Mouse (Mus musculus): ENCODE measurements around the gene Grid1. TPM values are rescaled to one million over a fixed set of nuclear protein-coding genes. Genes with fewer than 3 reads are reported as not detected.

Grid1 gene
- total and polyA plus RNA-seq, 3 experiments, result 0.05 TPM; not detected in 2

DNA sequence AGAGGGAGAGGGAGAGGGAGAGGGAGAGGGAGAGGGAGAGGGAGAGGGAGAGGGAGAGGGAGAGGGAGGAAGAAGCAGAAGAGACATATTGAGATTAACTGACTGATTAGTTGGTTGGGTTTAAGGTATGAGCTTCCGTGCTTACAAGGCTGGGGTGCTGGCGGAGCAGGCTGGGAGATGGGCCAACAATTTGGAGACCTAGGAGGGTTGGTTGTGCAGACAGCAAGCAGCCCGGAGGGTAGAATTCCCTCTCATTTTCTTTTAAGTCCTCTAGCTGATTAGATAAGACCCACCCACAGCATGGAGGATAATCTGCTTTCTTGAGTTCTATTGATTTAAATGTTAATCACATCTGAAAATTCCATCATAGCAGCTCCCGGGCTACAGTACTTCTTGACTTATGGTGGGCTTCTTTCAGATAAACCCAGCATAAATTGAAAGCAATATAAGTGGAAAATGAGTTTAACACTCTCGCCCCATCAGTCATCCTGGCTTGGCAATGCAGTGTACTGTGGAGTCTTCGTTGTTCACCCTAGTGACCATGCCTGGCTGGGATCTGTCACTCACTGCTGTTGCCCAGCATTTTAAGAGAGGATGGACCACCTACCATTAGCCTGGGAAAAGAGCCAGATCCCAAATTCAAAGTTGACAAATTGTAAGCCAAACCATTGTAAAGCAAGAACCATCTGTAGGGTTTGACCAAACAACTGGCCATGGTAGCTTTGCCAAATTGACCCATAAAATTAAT is 48.8 kb downstream of the Grid1 start:
- Histone ChIP-seq H3K9me3 (replicated peaks) (no peaks in the 10 kb centered on the region), H3K4me1 (ENCODE audit: insufficient read depth, low read depth, low read length) (no peaks in the 10 kb centered on the region), H3K27me3 (ENCODE audit: insufficient read depth, low read length) (no peaks in the 10 kb centered on the region), H3K4me3 (ENCODE audit: low read depth, low read length) (no peak overlapping the region), H3K36me3 (replicated peaks) (no peaks in the 10 kb centered on the region)
- TF ChIP-seq POLR2AphosphoS5 (IDR thresholded peaks at IDR 0.05; ENCODE audit: insufficient replicate concordance, low read depth, low read length) (no peak), GATA1 (IDR thresholded peaks at IDR 0.05; ENCODE audit: borderline replicate concordance, low read length) (no peak), TAL1 (conservative IDR thresholded peaks at IDR 0.05; ENCODE audit: low read depth, low read length) (no peak)
- DNase-seq (ENCODE audit: low spot score) (no peak), ATAC-seq (ENCODE audit: extremely low read depth, insufficient number of reproducible peaks, low FRiP score, poor library complexity, severe bottlenecking) (no peak)

DNA sequence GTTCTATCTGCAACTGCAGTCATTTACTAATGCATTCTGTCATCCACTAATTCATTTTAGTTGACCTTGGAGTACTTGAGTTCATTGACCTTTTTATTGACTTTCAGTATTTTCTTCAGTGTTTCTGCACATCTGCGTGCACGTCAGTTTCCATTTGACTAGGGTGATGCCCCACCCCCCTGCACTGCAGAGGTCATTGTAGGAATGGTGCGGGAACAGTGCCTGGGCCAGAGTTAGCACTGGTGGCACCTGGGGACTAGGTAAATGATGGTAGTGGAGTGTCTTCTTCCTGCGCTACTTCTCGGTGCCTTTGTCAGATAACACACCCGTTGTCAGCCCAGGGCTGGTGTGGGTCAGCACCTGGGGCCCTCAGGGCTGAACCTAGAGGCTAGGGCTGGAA is 60.1 kb downstream of the Grid1 start:
- H3K27me3 ChIP-seq (ENCODE audit: insufficient read depth, low read length), result no peaks in the 10 kb centered on the region
- TF ChIP-seq TAL1 (conservative IDR thresholded peaks at IDR 0.05; ENCODE audit: low read depth, low read length) (no peak), GATA2 (IDR thresholded peaks at IDR 0.05; ENCODE audit: borderline replicate concordance, low read depth, low read length) (no peak)
- ATAC-seq (ENCODE audit: extremely low read depth, insufficient number of reproducible peaks, low FRiP score, poor library complexity, severe bottlenecking) (no peak), DNase-seq (ENCODE audit: low spot score) (no peak)
- no peaks in the 10 kb centered on the region for H3K4me1 ChIP-seq (ENCODE audit: insufficient read depth, low read depth, low read length)
- no peaks in the 10 kb centered on the region for H3K36me3 ChIP-seq (replicated peaks)
- H3K9me3 ChIP-seq (replicated peaks), result 0 out of 2 replicates have a peak, but pooled peaks cover 2% of the 10 kb centered on the region
- H3K4me3 ChIP-seq (ENCODE audit: low read depth, low read length), result no peak overlapping the region

DNA sequence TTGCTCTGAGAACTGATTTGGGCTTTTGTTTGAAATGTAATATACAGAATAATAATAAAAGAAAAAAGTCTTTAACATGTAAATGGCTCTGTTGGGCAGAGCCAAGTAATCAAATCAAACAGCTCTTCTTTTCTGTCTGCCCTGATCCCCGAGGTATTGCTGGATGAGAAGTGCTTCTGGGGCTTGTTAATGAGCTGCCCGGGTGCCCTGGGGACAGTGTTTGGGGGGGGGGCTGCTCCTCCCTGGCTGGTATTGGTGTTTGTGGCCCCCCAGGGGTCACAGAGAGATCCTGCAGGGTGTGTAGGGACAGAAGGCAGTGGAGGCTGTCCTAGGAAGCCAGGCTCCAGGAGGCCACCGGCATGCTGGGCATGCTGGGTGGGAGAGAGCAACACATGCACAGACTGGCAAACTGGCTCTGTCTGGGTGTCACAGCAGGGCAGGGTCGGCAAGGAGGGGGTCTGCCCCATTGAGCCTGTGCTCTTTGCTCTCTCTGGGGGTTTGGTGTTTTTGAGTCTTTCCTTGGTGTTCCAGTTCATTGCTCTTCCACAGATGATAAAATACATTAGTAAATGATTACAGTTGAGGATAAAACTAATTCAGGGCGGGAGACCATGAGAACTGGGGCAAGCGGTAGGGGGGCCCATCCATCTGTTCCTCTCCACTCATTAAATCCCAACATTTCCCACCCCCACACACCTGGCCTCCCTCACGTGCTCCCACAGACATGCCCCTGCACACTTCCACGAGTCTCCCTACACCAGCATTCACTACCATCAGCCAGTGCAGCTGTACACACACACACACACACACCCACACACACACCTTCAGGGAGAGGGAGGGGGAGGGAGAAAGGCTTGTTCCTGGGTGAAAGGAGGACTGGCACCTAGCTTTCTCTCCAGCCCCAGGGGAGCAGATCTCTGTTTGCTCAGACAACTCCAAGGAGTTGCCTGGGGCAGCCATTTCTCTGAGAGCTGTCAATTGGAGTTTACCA is 60.8 kb downstream of the Grid1 start:
- DNase-seq (ENCODE audit: low spot score) (no peak), ATAC-seq (ENCODE audit: extremely low read depth, insufficient number of reproducible peaks, low FRiP score, poor library complexity, severe bottlenecking) (no peak)
- H3K4me3 ChIP-seq (ENCODE audit: low read depth, low read length), result no peak overlapping the region
- no peaks in the 10 kb centered on the region for H3K4me1 ChIP-seq (ENCODE audit: insufficient read depth, low read depth, low read length)
- H3K36me3 ChIP-seq (replicated peaks), result no peaks in the 10 kb centered on the region
- TF ChIP-seq GATA2 (IDR thresholded peaks at IDR 0.05; ENCODE audit: borderline replicate concordance, low read depth, low read length) (no peak), TAL1 (conservative IDR thresholded peaks at IDR 0.05; ENCODE audit: low read depth, low read length) (no peak), POLR2AphosphoS5 (IDR thresholded peaks at IDR 0.05; ENCODE audit: insufficient replicate concordance, low read depth, low read length) (no peak), CTCF (IDR thresholded peaks at IDR 0.05; ENCODE audit: low read depth, low read length) (no peak), GATA1 (IDR thresholded peaks at IDR 0.05; ENCODE audit: borderline replicate concordance, low read length) (no peak)
- H3K9me3 ChIP-seq (replicated peaks), result 0 out of 2 replicates have a peak, but pooled peaks cover 2% of the 10 kb centered on the region
- no peaks in the 10 kb centered on the region for H3K27me3 ChIP-seq (ENCODE audit: insufficient read depth, low read length)

DNA sequence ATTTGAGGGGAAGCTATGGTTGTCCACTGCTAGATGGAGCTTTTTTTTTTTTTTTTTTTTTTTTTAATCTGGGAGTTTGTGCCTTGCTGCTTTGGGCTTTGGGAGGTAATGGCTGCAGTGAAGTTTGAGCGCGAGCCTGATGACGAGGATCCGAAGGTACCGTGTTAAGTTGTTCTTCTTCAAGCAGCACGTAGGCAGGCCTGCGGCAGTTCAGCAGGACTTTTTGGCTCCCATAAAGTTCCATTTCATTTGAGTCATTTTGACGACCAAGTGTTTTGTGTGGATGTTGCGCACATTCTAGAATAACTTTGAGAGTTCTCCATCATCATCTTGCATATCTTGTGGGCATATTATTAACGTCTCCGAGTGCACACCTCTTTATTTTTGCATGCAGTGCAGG is 64.3 kb downstream of the Grid1 start:
- ATAC-seq (ENCODE audit: extremely low read depth, insufficient number of reproducible peaks, low FRiP score, poor library complexity, severe bottlenecking), result no peak
- no peak for DNase-seq (ENCODE audit: low spot score)
- Histone ChIP-seq H3K4me1 (ENCODE audit: insufficient read depth, low read depth, low read length) (no peaks in the 10 kb centered on the region), H3K27me3 (ENCODE audit: insufficient read depth, low read length) (no peaks in the 10 kb centered on the region), H3K4me3 (ENCODE audit: low read depth, low read length) (no peak overlapping the region), H3K9me3 (replicated peaks) (0 out of 2 replicates have a peak, but pooled peaks cover 2% of the 10 kb centered on the region), H3K36me3 (replicated peaks) (no peaks in the 10 kb centered on the region)
- TF ChIP-seq CTCF (IDR thresholded peaks at IDR 0.05; ENCODE audit: low read depth, low read length), result no peak
- TF ChIP-seq GATA2 (IDR thresholded peaks at IDR 0.05; ENCODE audit: borderline replicate concordance, low read depth, low read length), result no peak
- TF ChIP-seq TAL1 (conservative IDR thresholded peaks at IDR 0.05; ENCODE audit: low read depth, low read length), result no peak
- no peak for TF ChIP-seq POLR2AphosphoS5 (IDR thresholded peaks at IDR 0.05; ENCODE audit: insufficient replicate concordance, low read depth, low read length)
- no peak for TF ChIP-seq GATA1 (IDR thresholded peaks at IDR 0.05; ENCODE audit: borderline replicate concordance, low read length)

DNA sequence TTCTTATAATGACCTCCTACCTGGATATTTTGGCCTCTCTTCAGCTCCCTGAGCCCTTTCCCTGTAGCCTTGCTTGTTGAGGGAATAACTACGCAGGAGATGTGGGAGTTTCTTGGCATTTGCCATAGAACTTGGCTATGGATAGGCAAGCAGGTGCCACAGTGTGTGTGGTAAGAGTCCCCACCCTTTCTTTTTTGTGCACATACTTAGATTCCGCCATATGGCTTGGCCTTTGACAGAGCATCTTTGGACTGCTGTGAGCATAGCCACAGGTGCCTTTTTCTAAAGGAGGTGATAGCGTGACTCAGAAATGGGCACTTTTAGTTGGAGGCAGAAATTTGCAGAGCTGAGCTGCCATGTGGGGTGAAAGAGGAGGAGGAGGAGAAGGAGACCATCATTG is 64.7 kb downstream of the Grid1 start:
- Histone ChIP-seq H3K4me1 (ENCODE audit: insufficient read depth, low read depth, low read length) (no peaks in the 10 kb centered on the region), H3K9me3 (replicated peaks) (0 out of 2 replicates have a peak, but pooled peaks cover 2% of the 10 kb centered on the region), H3K4me3 (ENCODE audit: low read depth, low read length) (no peak overlapping the region), H3K27me3 (ENCODE audit: insufficient read depth, low read length) (no peaks in the 10 kb centered on the region), H3K36me3 (replicated peaks) (no peaks in the 10 kb centered on the region)
- ATAC-seq (ENCODE audit: extremely low read depth, insufficient number of reproducible peaks, low FRiP score, poor library complexity, severe bottlenecking), result no peak
- no peak for DNase-seq (ENCODE audit: low spot score)
- TF ChIP-seq TAL1 (conservative IDR thresholded peaks at IDR 0.05; ENCODE audit: low read depth, low read length), result no peak
- TF ChIP-seq GATA2 (IDR thresholded peaks at IDR 0.05; ENCODE audit: borderline replicate concordance, low read depth, low read length), result no peak

DNA sequence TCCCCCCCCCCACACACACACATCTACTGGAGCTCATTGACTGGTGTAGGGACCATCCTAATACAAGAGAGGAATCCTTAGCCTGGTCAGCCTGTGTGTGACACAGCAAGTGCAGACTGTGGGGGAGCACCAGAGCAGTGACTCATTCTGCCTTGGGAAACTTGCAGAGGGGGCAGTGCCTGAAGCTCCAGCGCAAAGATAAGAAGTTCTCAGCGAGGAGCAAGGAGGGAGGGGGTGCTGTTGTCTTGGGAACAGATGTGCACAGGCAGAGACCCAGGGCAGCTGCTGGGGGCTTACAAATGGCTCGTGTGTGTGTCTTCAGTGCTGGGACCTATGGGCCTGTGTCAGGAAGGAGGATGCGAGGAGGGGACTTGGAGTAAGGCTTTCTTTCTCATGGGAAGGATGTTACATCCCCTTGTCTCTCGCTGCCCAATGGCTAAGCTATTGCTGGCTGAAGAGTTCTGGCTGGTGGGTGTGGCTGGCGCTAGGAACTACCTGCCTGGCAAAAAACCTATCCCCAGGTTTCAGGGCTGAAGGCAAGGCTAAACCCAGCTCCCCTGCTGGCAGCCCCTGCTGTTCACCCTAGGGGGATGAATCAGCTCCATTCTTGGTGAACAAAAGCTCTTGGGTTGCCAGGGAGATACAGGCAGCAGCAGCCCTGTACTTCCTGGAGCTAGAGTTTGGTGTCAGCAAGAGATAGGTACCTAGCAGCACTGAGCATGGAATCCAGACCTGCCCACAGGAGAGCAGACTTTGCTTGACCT is 72.0 kb downstream of the Grid1 start:
- TF ChIP-seq POLR2AphosphoS5 (IDR thresholded peaks at IDR 0.05; ENCODE audit: insufficient replicate concordance, low read depth, low read length) (no peak), GATA1 (IDR thresholded peaks at IDR 0.05; ENCODE audit: borderline replicate concordance, low read length) (no peak), CTCF (IDR thresholded peaks at IDR 0.05; ENCODE audit: low read depth, low read length) (no peak), TAL1 (conservative IDR thresholded peaks at IDR 0.05; ENCODE audit: low read depth, low read length) (no peak), GATA2 (IDR thresholded peaks at IDR 0.05; ENCODE audit: borderline replicate concordance, low read depth, low read length) (no peak)
- H3K4me3 ChIP-seq (ENCODE audit: low read depth, low read length), result no peak overlapping the region
- H3K9me3 ChIP-seq (replicated peaks), result no peaks in the 10 kb centered on the region
- H3K4me1 ChIP-seq (ENCODE audit: insufficient read depth, low read depth, low read length), result no peaks in the 10 kb centered on the region
- ATAC-seq (ENCODE audit: extremely low read depth, insufficient number of reproducible peaks, low FRiP score, poor library complexity, severe bottlenecking), result no peak
- H3K36me3 ChIP-seq (replicated peaks), result no peaks in the 10 kb centered on the region
- no peaks in the 10 kb centered on the region for H3K27me3 ChIP-seq (ENCODE audit: insufficient read depth, low read length)
- DNase-seq (ENCODE audit: low spot score), result no peak
